Mouse (Mus musculus) embryonic facial prominence, embryonic 12.5 days (tissue): Measurements from ENCODE around the gene Capns1. TPM values are rescaled to one million over a fixed set of nuclear protein-coding genes. Genes with fewer than 3 reads are reported as not detected.

ENCODE experiments used
- ATAC-seq: fragments of 200-750 bp; cut with Nextera tagmentation; 2 replicates; pipeline ENCODE4 v1.8.0; 2017; ENCODE audit not compliant: insufficient number of reproducible peaks, insufficient read depth, low FRiP score, low TSS enrichment
- H3K27ac ChIP-seq: fragments of 300-500 bp; sonication (generic); 2 replicates; pipeline ENCODE4 v1.5.1; 2016; ENCODE audit warnings: mild to moderate bottlenecking
- H3K27me3 ChIP-seq: fragments of 300-500 bp; sonication (generic); 2 replicates; pipeline ENCODE4 v1.6.1; 2016; ENCODE audit warnings: mild to moderate bottlenecking, moderate library complexity
- H3K36me3 ChIP-seq: fragments of 300-500 bp; sonication (generic); 2 replicates; pipeline ENCODE4 v1.6.1; 2016; ENCODE audit warnings: mild to moderate bottlenecking
- H3K4me1 ChIP-seq: fragments of 300-500 bp; sonication (generic); 2 replicates; pipeline ENCODE4 v1.6.1; 2016
- H3K4me2 ChIP-seq: fragments of 300-500 bp; sonication (generic); replicated peaks from 2 replicates; pipeline ENCODE4 v1.6.1; 2016; ENCODE audit warnings: mild to moderate bottlenecking, moderate library complexity
- H3K4me3 ChIP-seq: fragments of 300-500 bp; sonication (generic); 2 replicates; pipeline ENCODE4 v1.5.1; 2016; ENCODE audit warnings: mild to moderate bottlenecking
- H3K9ac ChIP-seq: fragments of 300-500 bp; sonication (generic); 2 replicates; pipeline ENCODE4 v1.6.1; 2016; ENCODE audit warnings: mild to moderate bottlenecking, moderate library complexity
- H3K9me3 ChIP-seq: fragments of 300-500 bp; sonication (generic); 2 replicates; pipeline ENCODE4 v1.6.1; 2016; ENCODE audit warnings: mild to moderate bottlenecking, moderate library complexity
- WGBS: fragments of 180-500 bp; shearing (Covaris S2); methylation state at CpG from one replicate; pipeline ENCODE4 v1.1.7; 2016; 5-methylcytosine and 5-hydroxymethylcytosine counted together
- polyA plus RNA-seq: library from polyadenylated mRNA; unstranded; fragments of >200 nt; fragmentation: Nextera tagmentation; extraction: Ambion mirVana; gene quantifications from 2 replicates; pipeline ENCODE4 v1.2.1, GENCODE M21; 2016

The Capns1 gene
- polyA plus RNA-seq, 1 experiment from 2014 or later: 86.6 TPM

GRCm38 (mm10) chr7:30169583-30170282, 28.9 kb downstream of the Capns1 start, which contains the start of gene Zfp146:
Gene Zfp146, minus strand, starts transcription at chr7:30169750.
- peak; percentile 94 for ATAC-seq
- H3K36me3 ChIP-seq: peaks cover 26% of the 10 kb centered on the region
- H3K27me3 ChIP-seq: no peaks in the 10 kb centered on the region
- peak within 1 kb of the TSS; percentile 74 for H3K4me2 ChIP-seq
- H3K27ac ChIP-seq: peak within 1 kb of the TSS; percentile 92
- peak within 1 kb of the TSS; percentile 80 for H3K9ac ChIP-seq
- peak within 1 kb of the TSS; percentile 69 for H3K4me3 ChIP-seq
- WGBS: under 1% methylated on average over 36 of the region's 36 CpGs
- H3K9me3 ChIP-seq: peaks cover 25% of the 10 kb centered on the region
- peaks cover 7% of the 10 kb centered on the region for H3K4me1 ChIP-seq

- peak overlapping the region; percentile 69 for H3K4me3 ChIP-seq
- peak overlapping the region; percentile 92 for H3K27ac ChIP-seq
- H3K4me1 ChIP-seq: peaks cover 7% of the 10 kb centered on the region
- H3K27me3 ChIP-seq: no peaks in the 10 kb centered on the region
- peak overlapping the region; percentile 80 for H3K9ac ChIP-seq
- 2% methylated on average over 21 of the region's 21 CpGs for WGBS
- peaks cover 31% of the 10 kb centered on the region for H3K36me3 ChIP-seq
- no peak; the same call in 1 of the 2 replicates for ATAC-seq
- peaks cover 30% of the 10 kb centered on the region for H3K9me3 ChIP-seq
- H3K4me2 ChIP-seq: peak overlapping the region; percentile 74
Measured at GRCm38 (mm10) chr7:30168914-30169582, 29.6 kb downstream of the Capns1 start.

- Histone ChIP-seq H3K4me2 (no peak overlapping the region), H3K9me3 (peaks cover 69% of the 10 kb centered on the region), H3K36me3 (peaks cover 72% of the 10 kb centered on the region), H3K4me1 (no peaks in the 10 kb centered on the region), H3K27me3 (no peaks in the 10 kb centered on the region), H3K4me3 (no peak overlapping the region), H3K9ac (no peak overlapping the region), H3K27ac (no peak overlapping the region)
- WGBS: 97% methylated on average over 2 of the region's 2 CpGs
- no peak for ATAC-seq
Measured at GRCm38 (mm10) chr7:30164745-30165144, 33.9 kb downstream of the Capns1 start.

- H3K9me3 ChIP-seq: peaks cover 85% of the 10 kb centered on the region
Measured at GRCm38 (mm10) chr7:30163113-30163512, 35.5 kb downstream of the Capns1 start.

GRCm38 (mm10) chr7:30155507-30155906, 43.1 kb downstream of the Capns1 start:
- H3K36me3 ChIP-seq: peaks cover 66% of the 10 kb centered on the region
- no peak overlapping the region for H3K4me3 ChIP-seq
- 98% methylated on average over 3 of the region's 3 CpGs for WGBS
- ATAC-seq: no peak
- no peak overlapping the region for H3K4me2 ChIP-seq
- H3K9me3 ChIP-seq: peaks cover 77% of the 10 kb centered on the region
- H3K27me3 ChIP-seq: no peaks in the 10 kb centered on the region
- H3K9ac ChIP-seq: no peak overlapping the region
- H3K27ac ChIP-seq: no peak overlapping the region
- no peaks in the 10 kb centered on the region for H3K4me1 ChIP-seq

More at GRCm38 (mm10) chr7:30163113-30163512, 35.5 kb downstream of the Capns1 start:
- no peak for ATAC-seq
- Histone ChIP-seq H3K36me3 (peaks cover 88% of the 10 kb centered on the region), H3K4me3 (no peak overlapping the region), H3K4me1 (no peaks in the 10 kb centered on the region), H3K9ac (no peak overlapping the region), H3K27ac (no peak overlapping the region), H3K4me2 (no peak overlapping the region), H3K27me3 (no peaks in the 10 kb centered on the region)
- WGBS: 97% methylated on average over 5 of the region's 5 CpGs

GRCm38 (mm10) chr7:30154040-30154439, 44.6 kb downstream of the Capns1 start:
- ATAC-seq: no peak
- Histone ChIP-seq H3K36me3 (peaks cover 66% of the 10 kb centered on the region), H3K27me3 (no peaks in the 10 kb centered on the region), H3K9ac (no peak overlapping the region), H3K4me2 (no peak overlapping the region), H3K4me1 (no peaks in the 10 kb centered on the region), H3K27ac (no peak overlapping the region), H3K4me3 (no peak overlapping the region), H3K9me3 (peaks cover 80% of the 10 kb centered on the region)
- 94% methylated on average over 1 of the region's 1 CpGs for WGBS

- H3K36me3 ChIP-seq: peaks cover 52% of the 10 kb centered on the region
- H3K9ac ChIP-seq: no peak overlapping the region
- H3K27me3 ChIP-seq: no peaks in the 10 kb centered on the region
- H3K9me3 ChIP-seq: peaks cover 51% of the 10 kb centered on the region
- H3K27ac ChIP-seq: no peak overlapping the region
- ATAC-seq: no peak
- 92% methylated on average over 5 of the region's 5 CpGs for WGBS
- H3K4me2 ChIP-seq: no peak overlapping the region
- no peaks in the 10 kb centered on the region for H3K4me1 ChIP-seq
- no peak overlapping the region for H3K4me3 ChIP-seq
Measured at GRCm38 (mm10) chr7:30147011-30147410, 51.6 kb downstream of the Capns1 start.

- Histone ChIP-seq H3K9me3 (peaks cover 22% of the 10 kb centered on the region; the same call in 1 of the 2 replicates), H3K27ac (peak overlapping the region; percentile 77), H3K27me3 (no peaks in the 10 kb centered on the region), H3K36me3 (peaks cover 28% of the 10 kb centered on the region), H3K4me2 (peak overlapping the region; percentile 55), H3K9ac (peak overlapping the region; percentile 47), H3K4me3 (peak overlapping the region; percentile 42), H3K4me1 (no peaks in the 10 kb centered on the region)
- ATAC-seq: peak; percentile 93
- WGBS: 2% methylated on average over 35 of the region's 35 CpGs
Measured at GRCm38 (mm10) chr7:30143555-30144209, 54.9 kb downstream of the Capns1 start.

GRCm38 (mm10) chr7:30143170-30143554, 55.4 kb downstream of the Capns1 start:
- Histone ChIP-seq H3K4me3 (peak overlapping the region; percentile 42), H3K9ac (peak overlapping the region; percentile 47), H3K36me3 (peaks cover 29% of the 10 kb centered on the region), H3K27me3 (no peaks in the 10 kb centered on the region), H3K4me2 (peak overlapping the region; percentile 55), H3K27ac (peak overlapping the region; percentile 77), H3K4me1 (no peaks in the 10 kb centered on the region), H3K9me3 (peaks cover 16% of the 10 kb centered on the region; the same call in 1 of the 2 replicates)
- WGBS: 17% methylated on average over 8 of the region's 8 CpGs
- 0 out of 2 replicates have a peak, but pooled peaks have one; percentile 4 for ATAC-seq
